ENCODE assay signal across 10 mouse cellular contexts in the genomic region with DNA sequence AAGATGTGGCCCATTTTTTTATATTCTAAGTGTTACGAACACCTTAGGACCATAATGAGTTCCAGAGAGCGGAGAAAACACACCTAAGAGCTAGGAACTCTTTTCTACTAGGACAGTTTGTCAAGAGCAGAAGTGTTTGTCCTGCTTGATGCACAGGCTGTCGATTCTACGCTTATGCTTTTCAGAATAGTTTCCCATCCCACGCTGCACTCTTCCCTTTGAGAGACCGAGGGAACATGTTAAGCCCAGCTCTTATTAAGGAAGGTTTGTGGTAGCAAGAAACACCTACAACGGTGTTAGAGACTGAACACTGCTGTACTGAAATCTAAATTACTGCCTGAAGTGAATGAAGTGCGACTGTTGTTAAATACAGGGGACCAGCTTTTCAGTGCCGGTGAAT. TPM values are rescaled to one million over a fixed set of nuclear protein-coding genes. Genes with fewer than 3 reads are reported as not detected.
DNase-seq lines count a peak whose midpoint lies in the region; ATAC-seq lines count a peak whose summit lies in the region.
"Had no signal": no experiment of that assay in that cellular context is flagged by ENCODE, and none has a peak within 500 bp of the region (broad histone marks: within the 10 kb centered on the region; RNA-seq: fewer than 3 reads in every experiment).

No protein-coding gene starts in this region.

- no peak overlapping the region for H3K27ac ChIP-seq in lung, embryonic 16.5 days (ENCODE audit: low read length)
- H3K27ac ChIP-seq in limb, embryonic 13.5 days = no peak overlapping the region

- peak; percentile 18; the same call in 1 of the 2 replicates for ATAC-seq in frontal cortex, adult (ENCODE audit: low TSS enrichment)
- no peak for ATAC-seq in lung, embryonic 16.5 days (ENCODE audit: low read depth)
- no peak for ATAC-seq in limb, embryonic 13.5 days (ENCODE audit: low FRiP score, low read depth)

- peaks cover 5% of the 10 kb centered on the region; the same call in 1 of the 2 replicates for H3K4me1 ChIP-seq in lung, embryonic 16.5 days (replicated peaks; ENCODE audit: control insufficient read depth, insufficient read depth, low read length)
- H3K4me1 ChIP-seq in limb, embryonic 13.5 days = peaks cover 25% of the 10 kb centered on the region; the same call in 1 of the 2 replicates

- H3K9ac ChIP-seq in lung, embryonic 16.5 days (ENCODE audit: low read length) = no peak overlapping the region
- H3K9ac ChIP-seq in limb, embryonic 13.5 days = peak overlapping the region; percentile 67; the same call in 1 of the 2 replicates

- no peak for DNase-seq in frontal cortex, postnatal 14 days (ENCODE audit: low spot score in 2 of 2)
- no peak for DNase-seq in lung, postnatal 4 days
- DNase-seq in right cerebral cortex, postnatal 25 days = no peak
- DNase-seq in right cerebral cortex, postnatal 4 days = no peak
- DNase-seq in adipocyte (ENCODE audit: low spot score) = no peak
- DNase-seq: kidney, adult 2 months; lung, adult 18-20 months had no signal

- H3K4me2 ChIP-seq in lung, embryonic 16.5 days (ENCODE audit: low read depth, low read length) = peak overlapping the region; percentile 69
- H3K4me2 ChIP-seq in limb, embryonic 13.5 days (replicated peaks) = peak overlapping the region; percentile 82

- H3K9me3 ChIP-seq in lung, embryonic 16.5 days (ENCODE audit: control insufficient read depth, low read length) = no peaks in the 10 kb centered on the region
- H3K9me3 ChIP-seq in limb, embryonic 13.5 days = no peaks in the 10 kb centered on the region

- H3K27me3 ChIP-seq in lung, embryonic 16.5 days (ENCODE audit: control insufficient read depth, insufficient read depth, low read depth, low read length) = peaks cover 5% of the 10 kb centered on the region; the same call in 1 of the 2 replicates
- peaks cover 38% of the 10 kb centered on the region for H3K27me3 ChIP-seq in limb, embryonic 13.5 days

- no peaks in the 10 kb centered on the region for H3K36me3 ChIP-seq in lung, embryonic 16.5 days (ENCODE audit: control insufficient read depth, insufficient read depth, low read length)
- no peaks in the 10 kb centered on the region for H3K36me3 ChIP-seq in limb, embryonic 13.5 days

- WGBS in lung, embryonic 16.5 days = 46% methylated on average over 9 of the region's 9 CpGs
- WGBS in limb, embryonic 13.5 days = 58% methylated on average over 9 of the region's 9 CpGs

- peak overlapping the region; percentile 39 for H3K4me3 ChIP-seq in lung, embryonic 16.5 days (ENCODE audit: low read length)
- peak overlapping the region; percentile 52 for H3K4me3 ChIP-seq in limb, embryonic 13.5 days

RNA-seq across cellular contexts. Expression of a gene that starts 1.0 kb away (rescaled TPM):
- polyA plus RNA-seq in lung, embryonic 16.5 days (2015; fragmentation: Nextera tagmentation; extraction: Ambion mirVana) = 1.8 and 2.3 TPM in 2 replicates
- 10.6 and 12.5 TPM in 2 replicates for polyA plus RNA-seq in limb, embryonic 13.5 days (2015; fragmentation: Nextera tagmentation; extraction: Ambion mirVana)
